8 mouse cellular contexts compared by ENCODE assay signal in the genomic region with DNA sequence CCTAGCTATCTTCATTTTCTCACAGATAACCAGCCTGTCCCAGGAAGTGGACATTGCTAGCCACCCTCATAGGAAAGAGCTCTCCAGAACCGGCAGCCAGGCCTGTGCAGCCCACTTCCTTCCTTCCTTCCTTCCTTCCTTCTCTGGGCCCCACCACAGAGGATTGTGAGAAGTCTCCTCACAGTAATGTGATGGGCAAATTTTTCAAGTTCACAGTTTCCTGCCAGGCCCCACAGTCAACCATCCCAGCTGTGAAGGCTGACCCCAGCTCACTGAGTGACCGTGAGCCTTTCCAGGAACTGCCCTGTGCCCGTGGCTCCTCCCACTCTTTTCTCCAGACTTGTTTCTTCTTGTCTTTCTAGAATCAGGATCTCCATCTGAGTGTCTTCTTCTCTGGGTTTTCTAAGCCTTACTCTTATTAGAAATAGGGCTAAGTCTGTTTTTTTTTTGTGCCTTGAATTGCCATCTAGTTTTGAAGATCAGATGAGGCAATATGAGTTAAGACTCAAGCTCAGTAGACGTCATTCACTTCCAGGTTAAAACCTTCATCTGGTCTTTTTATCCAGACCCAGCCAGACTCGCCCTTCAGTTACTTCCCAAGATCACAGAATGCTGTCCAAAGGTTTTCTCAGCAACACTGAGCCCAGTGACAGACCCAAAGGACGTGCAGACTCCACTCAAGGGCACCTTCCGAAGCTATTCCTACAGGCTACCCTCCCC. TPM values are rescaled to one million over a fixed set of nuclear protein-coding genes. Genes with fewer than 3 reads are reported as not detected.
DNase-seq lines count a peak whose midpoint lies in the region; ATAC-seq and TF ChIP-seq lines count a peak whose summit lies in the region.

No protein-coding gene starts in this region.

- no peak overlapping the region for H3K4me2 ChIP-seq in kidney, embryonic 15.5 days
- no peak overlapping the region for H3K4me2 ChIP-seq in midbrain, postnatal 0 days (ENCODE audit: low read depth, low read length, poor library complexity, severe bottlenecking)

- WGBS in liver, adult 2 months, result 23% methylated on average over 7 of the region's 7 CpGs
- 49% methylated on average over 7 of the region's 7 CpGs for whole genome bisulfite sequencing in kidney, embryonic 15.5 days
- WGBS in midbrain, postnatal 0 days, result 61% methylated on average over 7 of the region's 7 CpGs

- no peak for TF ChIP-seq CTCF in liver, adult 2 months (IDR thresholded peaks at IDR 0.05; ENCODE audit: low read depth, low read length)
- no peak for TF ChIP-seq CTCF in embryonic fibroblast, embryonic 13.5 days (IDR thresholded peaks at IDR 0.05; ENCODE audit: borderline replicate concordance, insufficient read depth, low read length)
- TF ChIP-seq CTCF in midbrain, postnatal 0 days (IDR thresholded peaks at IDR 0.05), result no peak

- no peaks in the 10 kb centered on the region for H3K36me3 ChIP-seq in liver, adult 2 months (ENCODE audit: control insufficient read depth, insufficient read depth, low read length)
- peaks cover 12% of the 10 kb centered on the region for H3K36me3 ChIP-seq in kidney, embryonic 15.5 days
- H3K36me3 ChIP-seq in midbrain, postnatal 0 days (ENCODE audit: insufficient read depth, low read length), result 0 out of 2 replicates have a peak, but pooled peaks cover 4% of the 10 kb centered on the region

- H3K4me1 ChIP-seq in liver, adult 2 months (ENCODE audit: control insufficient read depth, insufficient read depth, low read length), result peaks cover 51% of the 10 kb centered on the region
- H3K4me1 ChIP-seq in embryonic fibroblast, embryonic 13.5 days (ENCODE audit: control insufficient read depth, insufficient read depth, low read length), result peaks cover 24% of the 10 kb centered on the region
- peaks cover 47% of the 10 kb centered on the region for H3K4me1 ChIP-seq in kidney, embryonic 15.5 days
- peaks cover 6% of the 10 kb centered on the region; the same call in 1 of the 2 replicates for H3K4me1 ChIP-seq in midbrain, postnatal 0 days (ENCODE audit: insufficient read depth, low read length)

- H3K9me3 ChIP-seq in kidney, embryonic 15.5 days (replicated peaks), result no peaks in the 10 kb centered on the region
- no peaks in the 10 kb centered on the region for H3K9me3 ChIP-seq in midbrain, postnatal 0 days (ENCODE audit: low read length)

- ATAC-seq in kidney, embryonic 15.5 days (replicated peaks; ENCODE audit: low FRiP score), result no peak
- no peak for ATAC-seq in midbrain, postnatal 0 days (ENCODE audit: low FRiP score)

- H3K4me3 ChIP-seq in liver, adult 2 months (ENCODE audit: insufficient read depth, low read depth, low read length), result no peak overlapping the region
- H3K4me3 ChIP-seq in embryonic fibroblast, embryonic 13.5 days (ENCODE audit: insufficient read depth, low read length), result no peak overlapping the region
- H3K4me3 ChIP-seq in kidney, embryonic 15.5 days (replicated peaks), result no peak overlapping the region
- no peak overlapping the region for H3K4me3 ChIP-seq in midbrain, postnatal 0 days (ENCODE audit: low read depth, low read length)

- peak; percentile 61 for DNase-seq in liver, adult 2 months (ENCODE audit: extremely low read depth, low read depth, low spot score)
- no peak for DNase-seq in liver
- DNase-seq in midbrain, postnatal 0 days (ENCODE audit: low spot score), result no peak
- no peak for DNase-seq in cerebellum, postnatal 25 days
- no peak for DNase-seq in adrenal gland, adult 18-20 months (ENCODE audit: low spot score in 2 of 2)
- no peak for DNase-seq in retina, postnatal 1 day

- H3K9ac ChIP-seq in liver, adult 2 months (ENCODE audit: low read depth, low read length), result no peak overlapping the region
- H3K9ac ChIP-seq in kidney, embryonic 15.5 days, result no peak overlapping the region
- no peak overlapping the region for H3K9ac ChIP-seq in midbrain, postnatal 0 days (replicated peaks; ENCODE audit: low read length, poor library complexity, severe bottlenecking)

- H3K27me3 ChIP-seq in liver, adult 2 months (ENCODE audit: control insufficient read depth, insufficient read depth, low read length), result no peaks in the 10 kb centered on the region
- no peaks in the 10 kb centered on the region for H3K27me3 ChIP-seq in kidney, embryonic 15.5 days
- H3K27me3 ChIP-seq in midbrain, postnatal 0 days (ENCODE audit: insufficient read depth, low read length), result no peaks in the 10 kb centered on the region

- peaks cover 14% of the 10 kb centered on the region; the same call in 1 of the 2 replicates for H3K79me2 ChIP-seq in liver, adult 2 months (ENCODE audit: control insufficient read depth, insufficient read depth, low read length)

- H3K27ac ChIP-seq in liver, adult 2 months (replicated peaks; ENCODE audit: insufficient read depth, low read depth, low read length), result peak overlapping the region; percentile 43
- H3K27ac ChIP-seq in embryonic fibroblast, embryonic 13.5 days (ENCODE audit: insufficient read depth, low read length), result peak overlapping the region; percentile 71
- H3K27ac ChIP-seq in kidney, embryonic 15.5 days, result peak overlapping the region; percentile 81
- H3K27ac ChIP-seq in midbrain, postnatal 0 days (ENCODE audit: low read depth, low read length), result peak overlapping the region; percentile 47; the same call in 1 of the 2 replicates

- TF ChIP-seq POLR2A in liver, adult 2 months (IDR thresholded peaks at IDR 0.05; ENCODE audit: extremely low read depth, insufficient read depth, low read length), result no peak
- TF ChIP-seq POLR2A in embryonic fibroblast, embryonic 13.5 days (IDR thresholded peaks at IDR 0.05; ENCODE audit: low read depth, low read length), result no peak

RNA-seq across cellular contexts. Expression of a gene that starts 33.7 kb away (rescaled TPM):
- total RNA-seq in liver, adult 2 months (2014; rRNA removed), result 10.5 and 10.7 TPM in 2 replicates
- 22.2 and 40.0 TPM in 2 replicates for polyA plus RNA-seq in liver, adult 2 months (2012; rRNA removed)
- 36.3 and 60.1 TPM in 2 replicates for polyA plus RNA-seq in embryonic fibroblast, embryonic 13.5 days (2011; ENCODE audit: insufficient read length, low read depth, missing spikeins)
- 23.1 and 24.8 TPM in 2 replicates for polyA plus RNA-seq in kidney, embryonic 15.5 days (2015; fragmentation: Nextera tagmentation; extraction: Ambion mirVana)
- 42.0 and 46.8 TPM in 2 replicates for total RNA-seq in midbrain, postnatal 0 days (2014; rRNA removed)
- polyA plus RNA-seq in midbrain, postnatal 0 days (2015; fragmentation: Nextera tagmentation; extraction: Ambion mirVana), result 25.5 and 26.0 TPM in 2 replicates
- total RNA-seq in adrenal gland, adult 18-20 months (2021), result 10 to 100 TPM; 48.7 to 56.1 TPM

RNA-seq across cellular contexts. Expression of a gene that starts 34.3 kb away (rescaled TPM):
- 30.7 and 34.6 TPM in 2 replicates for total RNA-seq in liver, adult 2 months (2014; rRNA removed)
- polyA plus RNA-seq in liver, adult 2 months (2012; rRNA removed), result 93.3 and 106 TPM in 2 replicates
- polyA plus RNA-seq in embryonic fibroblast, embryonic 13.5 days (2011; ENCODE audit: insufficient read length, low read depth, missing spikeins), result 376 and 420 TPM in 2 replicates
- 124 and 131 TPM in 2 replicates for polyA plus RNA-seq in kidney, embryonic 15.5 days (2015; fragmentation: Nextera tagmentation; extraction: Ambion mirVana)
- 202 and 216 TPM in 2 replicates for total RNA-seq in midbrain, postnatal 0 days (2014; rRNA removed)
- polyA plus RNA-seq in midbrain, postnatal 0 days (2015; fragmentation: Nextera tagmentation; extraction: Ambion mirVana), result 99.6 and 103 TPM in 2 replicates
- 100 to 1,000 TPM; 159 to 166 TPM for total RNA-seq in adrenal gland, adult 18-20 months (2021)
